Mouse (Mus musculus) lung, adult 2 months (tissue): Measurements from ENCODE around the gene Gipc3.

ENCODE experiments used
- CTCF ChIP-seq: fragments of 200-500 bp; IDR thresholded peaks from 2 replicates; pipeline ENCODE4 v1.5.1; 2011; ENCODE audit warnings: mild to moderate bottlenecking, low read length, control low read depth; ENCODE audit not compliant: insufficient read depth
- POLR2A ChIP-seq: fragments of 200-500 bp; IDR thresholded peaks from 2 replicates; pipeline ENCODE4 v1.6.1; 2011; ENCODE audit warnings: low read depth, mild to moderate bottlenecking, control low read depth, low read length, borderline replicate concordance; ENCODE audit errors: extremely low read depth

GRCm38 (mm10) chr10:81318589-81319329 lies 24.3 kb downstream of the Gipc3 start:
- TF ChIP-seq CTCF: no peak
- TF ChIP-seq POLR2A: no peak
